Mouse (Mus musculus) MEL (cell line): ENCODE measurements around the gene Slc9a5. TPM values are rescaled to one million over a fixed set of nuclear protein-coding genes. Genes with fewer than 3 reads are reported as not detected.

Source experiments
- DNase-seq: peaks from one replicate; pipeline ENCODE4 v3.0.0; 2011; ENCODE audit warnings: low read depth, low spot score
- H3K27ac ChIP-seq: 2 replicates; pipeline ENCODE4 v1.5.1; 2012; ENCODE audit warnings: low read depth, mild to moderate bottlenecking, control low read depth, low read length, moderate library complexity; ENCODE audit not compliant: control insufficient read depth
- H3K27me3 ChIP-seq, 2 experiments: fragments of 150-350 bp in 1 of 2; sonication (generic) in 1 of 2; 2 replicates each; pipeline ENCODE4 v1.6.1; 2012; ENCODE audit warnings: low read length in 2 of 2, mild to moderate bottlenecking in 2 of 2, improper control_type of control experiment in 1 of 2, moderate library complexity in 1 of 2; ENCODE audit not compliant: insufficient read depth in 2 of 2, control insufficient read depth in 1 of 2
- H3K36me3 ChIP-seq, 2 experiments: 2 replicates each; pipeline ENCODE4 v1.6.1; 2012 to 2014; ENCODE audit warnings: low read length in 2 of 2, improper control_type of control experiment in 1 of 2, inconsistent platforms in 1 of 2, mild to moderate bottlenecking in 1 of 2; ENCODE audit not compliant: insufficient read depth in 2 of 2, control insufficient read depth in 1 of 2
- H3K4me1 ChIP-seq, 2 experiments: fragments of 150-350 bp in 1 of 2; sonication (generic) in 1 of 2; 2 replicates each; pipeline ENCODE4 v1.6.1; 2012; ENCODE audit warnings: low read length in 2 of 2, improper control_type of control experiment in 1 of 2, mild to moderate bottlenecking in 1 of 2; ENCODE audit not compliant: insufficient read depth in 2 of 2, control insufficient read depth in 1 of 2
- H3K4me3 ChIP-seq, 2 experiments: fragments of 150-350 bp in 1 of 2; sonication (generic) in 1 of 2; 2 replicates each; pipeline ENCODE4 v1.5.1; 2012; ENCODE audit warnings: low read depth in 2 of 2, low read length in 2 of 2, mild to moderate bottlenecking in 2 of 2, moderate library complexity in 2 of 2, control low read depth in 1 of 2, improper control_type of control experiment in 1 of 2; ENCODE audit not compliant: control insufficient read depth in 1 of 2, insufficient read depth in 1 of 2
- H3K79me2 ChIP-seq: 2 replicates; pipeline ENCODE4 v1.6.1; 2012; ENCODE audit warnings: mild to moderate bottlenecking, low read length, moderate library complexity; ENCODE audit not compliant: control insufficient read depth, poor library complexity, insufficient read depth
- H3K9ac ChIP-seq: 2 replicates; pipeline ENCODE4 v1.6.1; 2012; ENCODE audit warnings: low read depth, mild to moderate bottlenecking, control low read depth, low read length, moderate library complexity; ENCODE audit not compliant: control insufficient read depth, poor library complexity, severe bottlenecking
- H3K9me3 ChIP-seq: fragments of 150-350 bp; sonication (generic); replicated peaks from 2 replicates; pipeline ENCODE4 v1.6.1; 2012; ENCODE audit warnings: mild to moderate bottlenecking, low read length, improper control_type of control experiment, moderate library complexity; ENCODE audit not compliant: insufficient read depth
- BHLHE40 ChIP-seq: IDR thresholded peaks from 2 replicates; pipeline ENCODE4 v1.6.1; 2012; ENCODE audit warnings: low read depth, mild to moderate bottlenecking, inconsistent platforms, low read length, improper control_type of control experiment, borderline replicate concordance
- CHD2 ChIP-seq: IDR thresholded peaks from 2 replicates; pipeline ENCODE4 v1.6.1; 2011; ENCODE audit warnings: low read length, improper control_type of control experiment
- E2F4 ChIP-seq: IDR thresholded peaks from 2 replicates; pipeline ENCODE4 v1.6.1; 2011; ENCODE audit warnings: low read depth, low read length, improper control_type of control experiment, borderline replicate concordance
- ELF1 ChIP-seq: IDR thresholded peaks from 2 replicates; pipeline ENCODE4 v1.6.1; 2014; ENCODE audit warnings: low read depth, mild to moderate bottlenecking, inconsistent platforms, low read length, improper control_type of control experiment, moderate library complexity
- EP300 ChIP-seq, 2 experiments: IDR thresholded peaks; 2 replicates each; pipeline ENCODE4 v1.6.1; 2011; ENCODE audit warnings: improper control_type of control experiment in 2 of 2, low read length in 2 of 2, low read depth in 1 of 2, mild to moderate bottlenecking in 1 of 2
- ETS1 ChIP-seq: IDR thresholded peaks from 2 replicates; pipeline ENCODE4 v1.6.1; 2012; ENCODE audit warnings: low read depth, mild to moderate bottlenecking, inconsistent platforms, low read length, improper control_type of control experiment, moderate library complexity
- GABPA ChIP-seq: IDR thresholded peaks from 2 replicates; pipeline ENCODE4 v1.6.1; 2012; ENCODE audit warnings: low read depth, mild to moderate bottlenecking, inconsistent platforms, low read length, improper control_type of control experiment, moderate library complexity
- MAX ChIP-seq: IDR thresholded peaks from 2 replicates; pipeline ENCODE4 v1.6.1; 2011; ENCODE audit warnings: low read length, improper control_type of control experiment
- MAZ ChIP-seq: IDR thresholded peaks from 2 replicates; pipeline ENCODE4 v1.6.1; 2012; ENCODE audit warnings: low read depth, mild to moderate bottlenecking, inconsistent platforms, low read length, improper control_type of control experiment
- MXI1 ChIP-seq: IDR thresholded peaks from 2 replicates; pipeline ENCODE4 v1.6.1; 2011; ENCODE audit warnings: mild to moderate bottlenecking, low read depth, low read length, improper control_type of control experiment
- MYB ChIP-seq: IDR thresholded peaks from 2 replicates; pipeline ENCODE4 v1.6.1; 2011; ENCODE audit warnings: mild to moderate bottlenecking, low read depth, low read length, improper control_type of control experiment
- RAD21 ChIP-seq: IDR thresholded peaks from 2 replicates; pipeline ENCODE4 v1.6.1; 2011; ENCODE audit warnings: mild to moderate bottlenecking, low read depth, low read length, improper control_type of control experiment
- RCOR1 ChIP-seq: IDR thresholded peaks from 2 replicates; pipeline ENCODE4 v1.6.1; 2012; ENCODE audit warnings: low read depth, mild to moderate bottlenecking, inconsistent platforms, low read length, improper control_type of control experiment
- SIN3A ChIP-seq: IDR thresholded peaks from 2 replicates; pipeline ENCODE4 v1.6.1; 2012; ENCODE audit warnings: low read length, improper control_type of control experiment, inconsistent platforms
- SMC3 ChIP-seq: IDR thresholded peaks from 2 replicates; pipeline ENCODE4 v1.6.1; 2011; ENCODE audit warnings: low read depth, low read length, improper control_type of control experiment
- TAL1 ChIP-seq: IDR thresholded peaks from 2 replicates; pipeline ENCODE4 v1.6.1; 2012; ENCODE audit warnings: mild to moderate bottlenecking, inconsistent platforms, low read length, moderate library complexity, mixed read lengths
- UBTF ChIP-seq: IDR thresholded peaks from 2 replicates; pipeline ENCODE4 v1.6.1; 2012; ENCODE audit warnings: low read depth, mild to moderate bottlenecking, inconsistent platforms, low read length, improper control_type of control experiment, moderate library complexity, borderline replicate concordance; ENCODE audit not compliant: insufficient read depth
- ZMIZ1 ChIP-seq: IDR thresholded peaks from 2 replicates; pipeline ENCODE4 v1.6.1; 2012; ENCODE audit warnings: low read depth, mild to moderate bottlenecking, inconsistent platforms, low read length, improper control_type of control experiment, moderate library complexity
- polyA plus RNA-seq, 2 experiments: library from polyadenylated mRNA; stranded (reverse) in 1 of 2; unstranded in 1 of 2; fragments of >175 nt in 1 of 2; fragments of >200 nt in 1 of 2; gene quantifications; 2 replicates each; pipeline versions ENCODE4 v1.2.1 to v1.2.4; 2012; ENCODE audit warnings: low replicate concordance in 2 of 2, low read depth in 1 of 2; ENCODE audit not compliant: insufficient read length in 2 of 2, insufficient read depth in 1 of 2, missing spikeins in 1 of 2
- total RNA-seq: library from RNA; depleted of rRNA; stranded (reverse); fragments of 300-350 nt; gene quantifications from 2 replicates; pipeline ENCODE4 v1.2.3, GENCODE M21; 2012

The Slc9a5 gene
- total and polyA plus RNA-seq, 3 experiments, result 0.12 to 1.9 TPM; not detected in 1

DNA sequence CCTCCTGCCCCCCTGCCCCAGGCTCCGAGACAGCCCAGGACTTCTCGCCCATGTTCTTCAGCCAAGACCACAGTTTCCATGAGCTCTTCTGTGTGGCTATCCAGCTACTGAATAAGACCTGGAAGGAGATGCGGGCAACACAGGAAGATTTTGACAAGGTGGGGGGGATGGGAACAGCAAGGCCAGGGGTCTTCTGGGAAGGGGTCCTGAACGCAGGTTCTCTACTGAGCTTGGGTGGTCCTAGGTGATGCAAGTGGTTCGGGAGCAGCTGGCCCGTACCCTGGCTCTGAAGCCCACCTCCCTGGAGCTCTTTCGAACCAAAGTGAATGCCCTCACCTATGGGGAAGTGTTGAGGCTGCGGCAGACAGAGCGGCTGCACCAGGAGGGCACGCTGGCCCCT is 40.2 kb upstream of the Slc9a5 start:
- peaks cover 0 to 27% of the 10 kb centered on the region in 2 experiments; a peak in 2 of 4 replicates for H3K36me3 ChIP-seq
- no peak overlapping the region for H3K9ac ChIP-seq
- H3K9me3 ChIP-seq, result no peaks in the 10 kb centered on the region
- DNase-seq, result no peak
- no peaks in the 10 kb centered on the region for H3K79me2 ChIP-seq
- no peak for TF ChIP-seq RCOR1
- TF ChIP-seq TAL1, result no peak
- no peak for TF ChIP-seq UBTF
- TF ChIP-seq MYB, result no peak
- no peak for TF ChIP-seq EP300 (IDR thresholded peaks at IDR 0.05; ENCODE audit: low read depth in 1 of 2, low read length in 2 of 2)
- no peaks in the 10 kb centered on the region for H3K27me3 ChIP-seq
- no peak overlapping the region for H3K4me3 ChIP-seq
- H3K27ac ChIP-seq, result no peak overlapping the region
- H3K4me1 ChIP-seq, result peaks cover 17 to 33% of the 10 kb centered on the region in 2 experiments

DNA sequence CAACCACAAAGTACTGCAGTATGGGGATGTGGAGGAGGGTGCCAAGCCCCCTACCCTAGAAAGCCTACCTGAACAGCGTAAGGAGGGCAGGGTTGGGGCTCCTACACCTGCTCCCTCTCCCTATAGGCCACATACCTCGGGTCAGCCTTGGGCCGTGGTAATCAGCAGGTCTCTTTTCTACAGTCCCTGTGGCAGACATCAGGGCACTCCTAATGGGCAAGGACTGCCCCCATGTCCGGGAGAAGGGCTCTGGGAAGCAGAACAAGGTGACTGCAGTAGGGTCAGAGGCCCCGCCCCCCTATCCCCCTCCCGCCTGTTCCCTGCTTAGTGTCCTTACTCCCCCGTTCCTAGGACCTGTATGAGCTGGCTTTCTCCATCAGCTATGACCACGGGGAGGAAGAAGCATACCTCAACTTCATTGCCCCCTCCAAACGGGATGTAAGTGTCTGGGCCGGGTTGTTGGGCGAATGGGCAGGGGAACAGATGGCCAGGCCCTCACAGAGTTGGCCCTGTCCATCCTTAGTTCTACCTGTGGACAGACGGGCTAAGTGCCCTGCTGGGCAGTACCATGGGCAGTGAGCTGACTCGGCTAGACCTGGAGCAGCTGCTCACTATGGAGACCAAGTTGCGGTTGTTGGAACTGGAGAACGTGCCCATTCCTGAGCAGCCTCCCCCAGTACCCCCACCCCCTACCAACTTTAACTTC is 39.3 kb upstream of the Slc9a5 start:
- H3K79me2 ChIP-seq, result no peaks in the 10 kb centered on the region
- DNase-seq, result no peak
- peaks cover 22 to 33% of the 10 kb centered on the region in 2 experiments for H3K4me1 ChIP-seq
- H3K36me3 ChIP-seq, result peaks cover 0 to 29% of the 10 kb centered on the region in 2 experiments; a peak in 2 of 4 replicates
- no peaks in the 10 kb centered on the region for H3K27me3 ChIP-seq
- no peak for TF ChIP-seq RCOR1
- no peak for TF ChIP-seq MAX
- TF ChIP-seq ETS1, result no peak
- no peak for TF ChIP-seq SIN3A
- no peak for TF ChIP-seq ELF1
- no peak for TF ChIP-seq ZMIZ1
- TF ChIP-seq RAD21, result no peak
- TF ChIP-seq MXI1, result no peak
- no peak for TF ChIP-seq BHLHE40
- TF ChIP-seq UBTF, result no peak
- TF ChIP-seq GABPA, result no peak
- no peak for TF ChIP-seq SMC3
- no peak for TF ChIP-seq MAZ
- no peak for TF ChIP-seq CHD2
- TF ChIP-seq E2F4, result no peak
- TF ChIP-seq, all 39 proteins: peak for 0
- no peak overlapping the region for H3K9ac ChIP-seq
- H3K27ac ChIP-seq, result no peak overlapping the region
- no peaks in the 10 kb centered on the region for H3K9me3 ChIP-seq
- H3K4me3 ChIP-seq, result no peak overlapping the region
